Mouse (Mus musculus): Measurements from ENCODE around the gene Gm45717.
A peak's percentile ranks its signal among the peaks of the same experiment; 100 is the strongest.

The Gm45717 gene

GRCm38 (mm10) chr7:140943356-140943755, 12.4 kb downstream of the Gm45717 start:
- no peak for DNase-seq (ENCODE audit: low spot score in 2 of 2)

- DNase-seq (ENCODE audit: low spot score in 2 of 2), result no peak
Observed at GRCm38 (mm10) chr7:140942811-140943210, 12.9 kb downstream of the Gm45717 start.

- no peak for DNase-seq (ENCODE audit: low spot score in 2 of 2)
Observed at GRCm38 (mm10) chr7:140942341-140942740, 13.4 kb downstream of the Gm45717 start.

DNA sequence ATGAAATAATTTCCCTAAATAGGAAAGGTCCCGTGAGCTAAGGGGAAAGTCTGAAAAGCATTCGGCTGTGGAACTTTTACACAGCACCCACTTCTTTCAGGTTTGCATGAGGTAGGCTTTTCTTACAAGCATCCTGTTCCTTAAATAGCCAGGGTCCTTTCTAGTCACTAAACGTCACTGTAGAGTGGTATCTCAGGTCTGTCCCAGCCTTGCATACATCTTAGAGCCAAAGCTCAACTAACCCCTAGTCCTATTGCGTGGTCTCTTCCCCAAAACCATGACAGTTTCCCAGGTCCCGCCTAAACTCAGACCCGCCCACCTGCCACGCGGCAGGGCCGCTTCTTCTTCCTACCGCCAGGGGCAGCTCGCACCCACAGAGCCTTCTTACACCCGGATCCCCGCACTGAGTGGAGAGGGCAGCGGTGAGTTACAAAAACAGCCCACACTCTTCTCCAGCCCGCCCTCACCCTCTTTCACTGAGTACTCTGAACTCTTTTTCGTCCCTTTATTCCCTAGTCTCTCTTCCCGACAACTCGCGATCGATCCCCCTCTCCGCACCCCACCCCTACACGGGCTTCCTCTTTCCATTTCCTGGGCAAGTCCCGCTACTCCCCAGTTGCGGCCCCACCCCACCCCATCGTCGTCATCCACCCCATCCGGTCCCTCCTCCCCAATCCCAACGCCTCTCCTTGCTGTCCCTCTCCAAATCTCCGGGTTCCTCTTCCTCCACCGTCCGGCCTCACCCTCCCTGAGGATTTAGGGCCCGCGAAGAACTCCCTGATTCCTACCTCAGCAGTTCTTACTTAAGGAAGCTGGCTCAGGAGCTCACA, 14.3 kb downstream of the Gm45717 start, which contains the start of gene Pgghg:
Gene Pgghg (plus strand): TSS at position 170 of the 830 bp plus-strand sequence.
- DNase-seq (ENCODE audit: low spot score in 2 of 2), result peak; percentile 68 to 78

- DNase-seq (ENCODE audit: low spot score in 2 of 2), result no peak
Observed at GRCm38 (mm10) chr7:140939669-140940171, 16.0 kb downstream of the Gm45717 start.

- no peak for DNase-seq (ENCODE audit: low spot score in 2 of 2)
Observed at GRCm38 (mm10) chr7:140938896-140939295, 16.8 kb downstream of the Gm45717 start.

DNA sequence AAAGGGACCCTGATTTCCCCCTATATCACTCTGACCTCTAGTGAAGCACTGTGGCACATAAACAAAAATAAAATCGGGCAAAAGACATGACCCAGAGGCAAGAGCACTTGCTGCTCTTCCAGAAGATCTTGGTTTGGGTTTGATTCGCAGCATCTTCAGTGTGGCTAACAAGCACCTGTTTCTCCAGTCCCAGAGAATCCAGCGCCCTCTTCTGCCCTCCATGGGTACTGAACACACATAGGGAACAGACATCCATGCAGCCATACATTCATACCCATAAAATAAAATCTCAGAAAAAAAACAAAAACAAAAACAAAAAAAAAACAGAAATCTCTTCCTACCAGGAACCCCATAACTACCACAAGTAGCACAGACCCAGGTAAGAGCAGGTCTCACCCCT, 17.3 kb downstream of the Gm45717 start:
- DNase-seq (ENCODE audit: low spot score in 2 of 2), result no peak

DNA sequence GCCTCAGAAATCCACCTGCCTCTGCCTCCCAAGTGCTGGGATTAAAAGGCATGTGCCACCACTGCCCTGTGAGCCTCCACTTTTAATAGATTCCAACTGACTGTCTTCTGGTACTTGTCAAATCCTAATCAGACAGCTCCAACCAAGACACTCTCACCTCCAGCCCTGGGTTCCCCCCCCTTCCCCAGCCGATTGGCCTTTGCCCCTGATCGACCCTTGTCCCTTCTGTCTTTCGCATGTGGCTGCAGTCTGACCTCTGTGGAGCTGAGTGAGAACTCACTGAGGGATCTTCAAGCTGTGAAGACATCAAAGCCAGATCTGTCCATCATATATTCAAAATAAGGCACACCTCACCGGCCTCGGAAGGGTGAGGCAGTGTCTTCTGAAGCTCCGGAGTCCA, 28.6 kb downstream of the Gm45717 start:
- no peak for DNase-seq (ENCODE audit: low spot score in 2 of 2)

DNA sequence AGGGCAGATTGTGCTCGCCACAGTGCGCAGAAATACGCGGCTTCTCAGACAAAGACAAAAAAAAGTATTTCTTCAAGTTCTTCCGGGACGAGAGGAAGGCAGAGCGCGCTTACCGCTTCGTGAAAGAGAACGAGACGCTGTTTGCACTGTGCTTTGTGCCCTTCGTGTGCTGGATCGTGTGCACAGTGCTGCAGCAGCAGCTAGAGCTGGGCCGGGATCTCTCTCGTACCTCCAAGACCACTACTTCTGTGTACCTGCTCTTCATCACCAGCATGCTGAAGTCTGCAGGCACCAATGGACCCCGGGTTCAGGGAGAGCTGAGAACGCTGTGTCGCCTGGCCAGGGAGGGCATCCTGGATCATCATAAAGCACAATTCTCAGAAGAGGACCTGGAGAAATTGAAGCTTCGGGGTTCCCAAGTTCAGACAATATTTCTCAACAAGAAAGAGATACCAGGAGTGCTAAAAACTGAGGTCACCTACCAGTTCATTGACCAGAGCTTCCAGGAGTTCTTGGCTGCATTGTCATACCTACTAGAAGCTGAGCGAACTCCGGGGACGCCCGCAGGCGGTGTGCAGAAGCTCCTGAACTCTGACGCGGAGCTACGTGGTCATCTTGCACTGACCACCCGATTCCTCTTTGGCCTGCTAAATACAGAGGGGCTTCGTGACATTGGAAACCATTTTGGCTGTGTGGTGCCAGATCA, 32.5 kb downstream of the Gm45717 start:
- DNase-seq (ENCODE audit: low spot score in 2 of 2), result no peak

- DNase-seq (ENCODE audit: low spot score in 2 of 2), result peak; percentile 33 to 61
Observed at GRCm38 (mm10) chr7:140922398-140923069, 33.2 kb downstream of the Gm45717 start.

DNA sequence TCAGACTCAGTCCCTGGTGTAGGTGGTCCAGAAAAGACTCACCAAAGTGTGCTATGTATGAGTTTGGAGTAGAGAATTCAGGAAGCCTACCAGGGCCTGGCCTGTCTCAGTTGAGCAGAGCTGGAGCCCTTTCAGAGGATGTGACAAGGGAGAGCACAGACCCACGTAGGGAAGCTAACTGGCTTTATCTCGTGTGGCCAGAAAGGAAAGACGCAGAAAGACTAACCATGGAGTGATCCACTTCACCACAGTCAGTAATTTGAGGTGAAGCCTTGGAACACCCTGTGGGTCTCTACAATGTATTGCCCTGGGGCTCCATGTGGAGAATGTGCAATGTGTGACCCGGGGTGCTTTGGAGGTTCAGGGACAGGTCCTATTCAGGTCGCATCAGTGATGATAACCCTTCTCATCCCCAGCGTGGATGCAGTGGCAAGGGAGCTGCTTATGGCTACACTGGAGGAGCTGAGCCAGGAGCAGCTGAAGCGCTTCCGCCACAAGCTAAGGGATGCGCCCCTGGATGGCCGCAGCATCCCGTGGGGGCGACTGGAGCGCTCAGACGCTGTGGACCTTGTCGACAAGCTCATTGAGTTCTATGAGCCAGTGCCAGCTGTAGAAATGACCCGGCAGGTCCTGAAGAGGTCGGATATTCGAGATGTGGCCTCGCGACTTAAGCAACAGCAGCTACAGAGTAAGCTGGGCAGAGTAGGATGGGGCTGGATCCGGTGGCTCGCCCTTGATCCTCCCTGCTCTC, 34.3 kb downstream of the Gm45717 start:
- no peak for DNase-seq (ENCODE audit: low spot score in 2 of 2)

- DNase-seq (ENCODE audit: low spot score in 2 of 2), result no peak
Observed at GRCm38 (mm10) chr7:140920418-140921029, 35.2 kb downstream of the Gm45717 start, which contains the start of gene Nlrp6. Gene Nlrp6 (plus strand): TSS chr7:140920902.

DNA sequence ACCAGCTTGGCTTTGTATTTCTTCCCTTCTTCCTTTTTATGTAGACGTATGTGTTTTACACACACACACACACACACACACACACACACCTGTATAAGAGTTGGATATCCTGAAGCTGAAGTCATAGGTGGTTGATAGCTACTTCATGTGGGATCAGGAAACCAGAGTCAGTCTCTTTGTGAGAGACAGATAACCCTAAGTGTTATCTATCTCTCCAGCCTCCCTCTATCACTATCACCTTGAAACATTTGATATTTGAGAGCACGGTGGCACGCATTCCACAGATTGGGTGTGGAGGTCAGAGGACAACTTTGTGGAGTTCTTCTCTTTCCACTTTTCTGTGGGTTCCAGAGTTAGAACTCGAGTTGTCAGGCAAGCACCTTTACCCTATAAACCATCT, 35.8 kb downstream of the Gm45717 start:
- DNase-seq (ENCODE audit: low spot score in 2 of 2), result no peak

DNA sequence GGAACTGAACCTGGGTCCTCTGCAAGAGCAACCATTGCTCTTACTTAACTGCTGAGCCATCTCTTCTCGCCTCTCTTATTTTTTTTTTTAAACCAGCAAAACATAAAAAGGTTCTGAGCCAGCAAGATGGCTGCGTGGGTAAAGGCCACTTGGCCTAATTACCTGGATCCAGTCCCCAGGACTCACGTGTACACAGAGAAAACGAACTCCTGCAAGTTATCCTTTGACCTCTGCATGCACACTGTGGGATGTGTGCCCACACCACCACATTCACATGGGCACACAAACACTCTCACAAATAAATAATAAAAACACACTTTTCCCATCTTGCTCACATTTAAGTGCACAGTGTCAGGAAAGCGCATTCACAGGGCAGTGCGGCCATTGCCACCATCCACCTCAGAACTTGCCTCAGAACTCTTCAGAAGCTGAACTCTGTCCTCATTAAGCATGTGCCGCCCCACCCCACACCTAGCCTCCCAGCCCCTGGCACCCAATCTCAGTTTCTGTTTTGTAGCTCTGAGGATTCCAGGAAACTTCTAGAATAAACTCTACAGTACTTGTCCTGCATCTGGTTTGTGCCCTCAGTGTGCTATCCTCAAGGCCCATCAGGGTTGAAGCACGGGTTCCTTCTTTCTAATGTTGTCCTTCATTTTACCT, 41.6 kb downstream of the Gm45717 start:
- no peak for DNase-seq (ENCODE audit: low spot score in 2 of 2)

DNA sequence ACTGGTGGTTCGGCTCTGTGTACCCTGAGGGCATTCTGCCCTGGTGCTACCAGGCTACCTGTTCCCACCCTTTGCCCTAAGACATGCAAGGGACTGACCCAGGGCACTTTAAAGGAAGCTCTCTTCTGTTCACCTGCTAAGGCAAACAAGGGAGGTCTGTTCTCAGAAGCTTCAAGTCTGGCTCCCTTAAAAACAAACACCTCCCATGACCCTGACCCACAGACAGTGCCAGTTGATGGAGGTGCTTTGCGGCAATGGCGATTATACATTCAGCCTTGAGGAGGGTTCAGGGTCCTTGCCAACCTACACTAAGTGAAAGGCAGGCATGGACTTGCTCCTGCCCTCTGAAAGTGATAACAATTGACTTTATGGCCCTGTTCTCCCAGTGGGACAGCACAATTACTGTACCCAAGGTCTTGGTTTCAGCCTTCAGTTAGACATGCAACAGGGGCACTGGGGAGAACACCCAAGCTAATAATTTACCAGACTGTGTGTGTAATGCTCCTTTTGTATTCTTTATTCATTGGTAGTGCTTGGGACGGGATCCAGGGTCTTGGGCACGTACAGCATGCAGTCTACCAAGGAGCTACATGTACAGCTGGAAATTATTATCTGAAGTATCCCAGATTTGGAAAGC, 42.8 kb downstream of the Gm45717 start:
- DNase-seq (ENCODE audit: low spot score in 2 of 2), result no peak

DNA sequence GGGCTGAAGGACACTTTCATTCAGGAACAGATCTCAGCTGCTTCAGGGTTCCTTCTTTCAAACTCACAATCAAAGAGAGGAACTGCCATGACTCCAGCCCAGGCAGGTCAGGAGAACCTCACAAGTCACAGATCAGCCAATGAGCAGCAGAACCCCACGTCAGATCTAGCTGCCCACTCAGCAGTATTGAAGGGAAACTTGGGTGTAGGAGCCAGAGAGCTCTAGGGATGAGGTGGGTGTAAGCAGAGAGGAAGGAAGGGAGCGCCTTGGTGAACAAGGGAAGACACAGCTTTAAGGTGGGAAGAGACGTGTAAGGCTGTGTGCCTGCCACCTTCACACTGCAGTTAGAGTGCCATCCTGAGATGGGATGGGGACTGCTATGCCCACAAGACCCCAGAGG, 43.4 kb downstream of the Gm45717 start:
- DNase-seq (ENCODE audit: low spot score in 2 of 2), result no peak

- peak; percentile 63 to 76 for DNase-seq (ENCODE audit: low spot score in 2 of 2)
Observed at GRCm38 (mm10) chr7:140908634-140909107, 47.1 kb downstream of the Gm45717 start.

DNA sequence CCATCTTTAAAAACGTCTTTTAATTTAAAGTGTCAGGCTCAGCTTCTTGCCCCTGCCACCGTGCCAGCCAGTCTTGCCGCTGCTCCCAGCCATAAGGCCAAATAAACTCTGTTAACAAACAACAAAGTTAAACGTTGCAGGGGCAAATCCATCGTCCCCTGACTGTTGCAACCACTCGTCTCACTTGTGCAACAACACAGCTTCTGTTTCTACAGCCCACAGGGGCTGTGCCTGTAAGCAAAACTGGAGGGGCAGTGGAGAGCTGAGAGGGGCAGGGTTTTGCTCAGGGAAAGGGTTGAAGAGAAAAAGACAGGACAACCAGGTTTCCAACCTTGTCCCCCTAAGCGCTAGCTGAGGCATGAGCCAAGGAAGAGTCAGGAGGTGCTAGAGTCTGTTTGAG, 47.6 kb downstream of the Gm45717 start:
- DNase-seq (ENCODE audit: low spot score in 2 of 2), result no peak

DNA sequence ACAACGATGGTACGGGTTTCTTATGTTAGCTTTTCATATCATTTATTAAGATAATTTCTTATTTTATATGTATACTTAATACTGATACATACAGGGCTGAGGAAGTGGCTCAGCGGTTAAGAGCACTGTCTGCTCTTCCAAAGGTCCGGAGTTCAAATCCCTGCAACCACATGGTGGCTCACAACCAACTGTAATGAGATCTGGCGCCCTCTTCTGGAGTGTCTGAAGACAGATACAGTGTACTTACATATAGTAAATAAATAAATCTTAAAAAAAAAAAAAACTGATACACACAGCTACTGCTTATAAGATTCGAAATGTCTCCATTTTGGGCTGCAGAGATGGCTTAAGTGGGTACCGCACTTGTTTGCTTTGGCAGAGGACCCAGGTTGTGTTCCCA, 48.0 kb downstream of the Gm45717 start:
- no peak for DNase-seq (ENCODE audit: low spot score in 2 of 2)

GRCm38 (mm10) chr7:140907131-140907530, 48.6 kb downstream of the Gm45717 start:
- no peak for DNase-seq (ENCODE audit: low spot score in 2 of 2)

Measured in right cerebral cortex, postnatal 10 days (tissue).